Mouse (Mus musculus): ENCODE data around the gene Tmem177.

The Tmem177 gene

GRCm38 (mm10) chr1:119912953-119913814 lies at the start of gene Tmem177:
Gene Tmem177 (minus strand): TSS chr1:119913208.
- DNase-seq (ENCODE audit: low read depth), result peak; percentile 95

- no peak for DNase-seq (ENCODE audit: low read depth)
These were observed 46.9 kb upstream of the Tmem177 start for GRCm38 (mm10) chr1:119959920-119960319.

GRCm38 (mm10) chr1:119959464-119959863 lies 46.5 kb upstream of the Tmem177 start:
- DNase-seq (ENCODE audit: low read depth), result no peak

- DNase-seq (ENCODE audit: low read depth), result no peak
These were observed 44.8 kb upstream of the Tmem177 start for GRCm38 (mm10) chr1:119957716-119958222.

GRCm38 (mm10) chr1:119954680-119955079 lies 41.7 kb upstream of the Tmem177 start:
- DNase-seq (ENCODE audit: low read depth), result no peak

- DNase-seq (ENCODE audit: low read depth), result no peak
These were observed 40.4 kb upstream of the Tmem177 start for GRCm38 (mm10) chr1:119953456-119953855.

- no peak for DNase-seq (ENCODE audit: low read depth)
These were observed 37.1 kb upstream of the Tmem177 start for GRCm38 (mm10) chr1:119950086-119950485.

- no peak for DNase-seq (ENCODE audit: low read depth)
These were observed 23.9 kb upstream of the Tmem177 start for GRCm38 (mm10) chr1:119936861-119937260.

- DNase-seq (ENCODE audit: low read depth), result no peak
These were observed 18.6 kb upstream of the Tmem177 start for GRCm38 (mm10) chr1:119931421-119932150.

- DNase-seq (ENCODE audit: low read depth), result peak; percentile 53
These were observed 16.7 kb upstream of the Tmem177 start for GRCm38 (mm10) chr1:119929715-119930114.

- peak; percentile 44 for DNase-seq (ENCODE audit: low read depth)
These were observed 6.3 kb upstream of the Tmem177 start for GRCm38 (mm10) chr1:119919299-119919698.

- no peak for DNase-seq (ENCODE audit: low read depth)
These were observed 3.9 kb upstream of the Tmem177 start for GRCm38 (mm10) chr1:119916823-119917371.

GRCm38 (mm10) chr1:119907206-119907748 lies 5.7 kb downstream of the Tmem177 start:
- DNase-seq (ENCODE audit: low read depth), result no peak

GRCm38 (mm10) chr1:119903231-119903620 lies 9.8 kb downstream of the Tmem177 start:
- no peak for DNase-seq (ENCODE audit: low read depth)

- DNase-seq (ENCODE audit: low read depth), result no peak
These were observed 10.3 kb downstream of the Tmem177 start for GRCm38 (mm10) chr1:119902551-119903230.

- DNase-seq (ENCODE audit: low read depth), result no peak
These were observed 13.5 kb downstream of the Tmem177 start for GRCm38 (mm10) chr1:119899195-119900123.

- DNase-seq (ENCODE audit: low read depth), result peak; percentile 68
These were observed 18.1 kb downstream of the Tmem177 start for GRCm38 (mm10) chr1:119894936-119895335.

GRCm38 (mm10) chr1:119893600-119893999 lies 19.4 kb downstream of the Tmem177 start:
- no peak for DNase-seq (ENCODE audit: low read depth)

- DNase-seq (ENCODE audit: low read depth), result no peak
These were observed 20.1 kb downstream of the Tmem177 start for GRCm38 (mm10) chr1:119892933-119893332.

- no peak for DNase-seq (ENCODE audit: low read depth)
These were observed 21.1 kb downstream of the Tmem177 start for GRCm38 (mm10) chr1:119891865-119892264.

GRCm38 (mm10) chr1:119891149-119891548 lies 21.9 kb downstream of the Tmem177 start:
- no peak for DNase-seq (ENCODE audit: low read depth)
